Mouse (Mus musculus): ENCODE data around the gene B3glct.

B3glct gene

GRCm38 (mm10) chr5:149748640-149749580 is 70.9 kb downstream of the B3glct start:
- no peak for DNase-seq (ENCODE audit: low spot score in 2 of 2)

- no peak for DNase-seq (ENCODE audit: low spot score in 2 of 2)
These were observed 73.8 kb downstream of the B3glct start for GRCm38 (mm10) chr5:149751861-149752260.

- DNase-seq (ENCODE audit: low spot score in 2 of 2) = no peak
These were observed 75.0 kb downstream of the B3glct start for GRCm38 (mm10) chr5:149753073-149753472.

GRCm38 (mm10) chr5:149767116-149767515 is 89.1 kb downstream of the B3glct start:
- no peak for DNase-seq (ENCODE audit: low spot score in 2 of 2)

GRCm38 (mm10) chr5:149767651-149768301 is 89.7 kb downstream of the B3glct start:
- no peak for DNase-seq (ENCODE audit: low spot score in 2 of 2)

GRCm38 (mm10) chr5:149769666-149770065 is 91.6 kb downstream of the B3glct start:
- no peak for DNase-seq (ENCODE audit: low spot score in 2 of 2)

GRCm38 (mm10) chr5:149776038-149776437 is 98.0 kb downstream of the B3glct start:
- DNase-seq (ENCODE audit: low spot score in 2 of 2) = no peak

GRCm38 (mm10) chr5:149779740-149780139 is 101.7 kb downstream of the B3glct start:
- no peak for DNase-seq (ENCODE audit: low spot score in 2 of 2)

- no peak for DNase-seq (ENCODE audit: low spot score in 2 of 2)
These were observed 102.4 kb downstream of the B3glct start for GRCm38 (mm10) chr5:149780411-149780810.

GRCm38 (mm10) chr5:149790087-149790486 is 112.1 kb downstream of the B3glct start:
- DNase-seq (ENCODE audit: low spot score in 2 of 2) = no peak

- no peak for DNase-seq (ENCODE audit: low spot score in 2 of 2)
These were observed 132.0 kb downstream of the B3glct start for GRCm38 (mm10) chr5:149810071-149810470.

GRCm38 (mm10) chr5:149811835-149812234 is 133.8 kb downstream of the B3glct start:
- no peak for DNase-seq (ENCODE audit: low spot score in 2 of 2)
